Mouse (Mus musculus): ENCODE results near the gene Atf6. TPM values are rescaled to one million over a fixed set of nuclear protein-coding genes. Genes with fewer than 3 reads are reported as not detected.

Atf6 gene
- total and polyA plus RNA-seq, 2 experiments from 2014 or later = 6.1 to 15.7 TPM

GRCm38 (mm10) chr1:170753597-170753996 lies 114.0 kb downstream of the Atf6 start:
- Histone ChIP-seq H3K36me3 (ENCODE audit: insufficient read depth, low read length) (no peaks in the 10 kb centered on the region), H3K4me1 (ENCODE audit: insufficient read depth, low read length) (no peaks in the 10 kb centered on the region), H3K9ac (replicated peaks; ENCODE audit: low read length) (no peak overlapping the region), H3K27ac (no peak overlapping the region), H3K27me3 (ENCODE audit: insufficient read depth, low read length) (no peaks in the 10 kb centered on the region), H3K9me3 (ENCODE audit: low read length) (no peaks in the 10 kb centered on the region), H3K4me2 (ENCODE audit: low read depth, low read length) (no peak overlapping the region), H3K4me3 (ENCODE audit: low read length) (no peak overlapping the region)
- DNase-seq (ENCODE audit: low spot score) = no peak
- no peak for ATAC-seq
- TF ChIP-seq CTCF (IDR thresholded peaks at IDR 0.05; ENCODE audit: low read depth) = no peak
- WGBS = 90% methylated on average over 5 of the region's 5 CpGs

GRCm38 (mm10) chr1:170751797-170752196 lies 115.8 kb downstream of the Atf6 start:
- H3K4me2 ChIP-seq (ENCODE audit: low read depth, low read length) = no peak overlapping the region
- H3K9me3 ChIP-seq (ENCODE audit: low read length) = no peaks in the 10 kb centered on the region
- no peaks in the 10 kb centered on the region for H3K27me3 ChIP-seq (ENCODE audit: insufficient read depth, low read length)
- no peak for TF ChIP-seq CTCF (IDR thresholded peaks at IDR 0.05; ENCODE audit: low read depth)
- no peak for ATAC-seq
- WGBS = 93% methylated on average over 7 of the region's 7 CpGs
- H3K36me3 ChIP-seq (ENCODE audit: insufficient read depth, low read length) = no peaks in the 10 kb centered on the region
- no peak for DNase-seq (ENCODE audit: low spot score)
- H3K27ac ChIP-seq = no peak overlapping the region
- H3K4me1 ChIP-seq (ENCODE audit: insufficient read depth, low read length) = no peaks in the 10 kb centered on the region
- H3K9ac ChIP-seq (replicated peaks; ENCODE audit: low read length) = no peak overlapping the region
- no peak overlapping the region for H3K4me3 ChIP-seq (ENCODE audit: low read length)

- no peak for ATAC-seq
- Histone ChIP-seq H3K9me3 (ENCODE audit: low read length) (no peaks in the 10 kb centered on the region), H3K27ac (no peak overlapping the region), H3K4me1 (ENCODE audit: insufficient read depth, low read length) (no peaks in the 10 kb centered on the region), H3K4me2 (ENCODE audit: low read depth, low read length) (no peak overlapping the region), H3K36me3 (ENCODE audit: insufficient read depth, low read length) (0 out of 2 replicates have a peak, but pooled peaks cover 3% of the 10 kb centered on the region), H3K4me3 (ENCODE audit: low read length) (no peak overlapping the region), H3K27me3 (ENCODE audit: insufficient read depth, low read length) (no peaks in the 10 kb centered on the region), H3K9ac (replicated peaks; ENCODE audit: low read length) (no peak overlapping the region)
- 90% methylated on average over 5 of the region's 5 CpGs for WGBS
- TF ChIP-seq CTCF (IDR thresholded peaks at IDR 0.05; ENCODE audit: low read depth) = no peak
- no peak for DNase-seq (ENCODE audit: low spot score)
Observed at GRCm38 (mm10) chr1:170746523-170746922, 121.0 kb downstream of the Atf6 start.

GRCm38 (mm10) chr1:170741497-170742246 lies 125.9 kb downstream of the Atf6 start:
- ATAC-seq (no peak), DNase-seq (ENCODE audit: low spot score) (no peak)
- H3K9ac ChIP-seq (replicated peaks; ENCODE audit: low read length) = no peak overlapping the region
- H3K27ac ChIP-seq = no peak overlapping the region
- H3K4me1 ChIP-seq (ENCODE audit: insufficient read depth, low read length) = no peaks in the 10 kb centered on the region
- H3K4me2 ChIP-seq (ENCODE audit: low read depth, low read length) = no peak overlapping the region
- WGBS = 69% methylated on average over 5 of the region's 5 CpGs
- no peak overlapping the region for H3K4me3 ChIP-seq (ENCODE audit: low read length)
- no peaks in the 10 kb centered on the region for H3K27me3 ChIP-seq (ENCODE audit: insufficient read depth, low read length)
- no peak for TF ChIP-seq CTCF (IDR thresholded peaks at IDR 0.05; ENCODE audit: low read depth)
- H3K36me3 ChIP-seq (ENCODE audit: insufficient read depth, low read length) = 0 out of 2 replicates have a peak, but pooled peaks cover 3% of the 10 kb centered on the region
- no peaks in the 10 kb centered on the region for H3K9me3 ChIP-seq (ENCODE audit: low read length)

GRCm38 (mm10) chr1:170734866-170735265 lies 132.7 kb downstream of the Atf6 start:
- H3K27me3 ChIP-seq (ENCODE audit: insufficient read depth, low read length) = no peaks in the 10 kb centered on the region
- H3K4me1 ChIP-seq (ENCODE audit: insufficient read depth, low read length) = no peaks in the 10 kb centered on the region
- H3K9me3 ChIP-seq (ENCODE audit: low read length) = no peaks in the 10 kb centered on the region
- no peak overlapping the region for H3K27ac ChIP-seq
- TF ChIP-seq CTCF (IDR thresholded peaks at IDR 0.05; ENCODE audit: low read depth) = no peak
- DNase-seq (ENCODE audit: low spot score) = no peak
- H3K9ac ChIP-seq (replicated peaks; ENCODE audit: low read length) = no peak overlapping the region
- WGBS = 88% methylated on average over 3 of the region's 3 CpGs
- H3K4me2 ChIP-seq (ENCODE audit: low read depth, low read length) = no peak overlapping the region
- ATAC-seq = no peak
- H3K4me3 ChIP-seq (ENCODE audit: low read length) = no peak overlapping the region
- no peaks in the 10 kb centered on the region for H3K36me3 ChIP-seq (ENCODE audit: insufficient read depth, low read length)

- DNase-seq (ENCODE audit: low spot score) (no peak), ATAC-seq (no peak)
- H3K36me3 ChIP-seq (ENCODE audit: insufficient read depth, low read length) = no peaks in the 10 kb centered on the region
- no peaks in the 10 kb centered on the region for H3K27me3 ChIP-seq (ENCODE audit: insufficient read depth, low read length)
- H3K4me1 ChIP-seq (ENCODE audit: insufficient read depth, low read length) = no peaks in the 10 kb centered on the region
- H3K9me3 ChIP-seq (ENCODE audit: low read length) = no peaks in the 10 kb centered on the region
- no peak overlapping the region for H3K4me2 ChIP-seq (ENCODE audit: low read depth, low read length)
- TF ChIP-seq CTCF (IDR thresholded peaks at IDR 0.05; ENCODE audit: low read depth) = no peak
- no peak overlapping the region for H3K4me3 ChIP-seq (ENCODE audit: low read length)
- no peak overlapping the region for H3K9ac ChIP-seq (replicated peaks; ENCODE audit: low read length)
- WGBS = 98% methylated on average over 2 of the region's 2 CpGs
- no peak overlapping the region for H3K27ac ChIP-seq
Observed at GRCm38 (mm10) chr1:170732596-170732890, 135.0 kb downstream of the Atf6 start.

- Histone ChIP-seq H3K27me3 (ENCODE audit: insufficient read depth, low read length) (no peaks in the 10 kb centered on the region), H3K9ac (replicated peaks; ENCODE audit: low read length) (no peak overlapping the region), H3K4me1 (ENCODE audit: insufficient read depth, low read length) (no peaks in the 10 kb centered on the region), H3K4me3 (ENCODE audit: low read length) (no peak overlapping the region), H3K9me3 (ENCODE audit: low read length) (no peaks in the 10 kb centered on the region), H3K4me2 (ENCODE audit: low read depth, low read length) (no peak overlapping the region), H3K27ac (no peak overlapping the region), H3K36me3 (ENCODE audit: insufficient read depth, low read length) (no peaks in the 10 kb centered on the region)
- 88% methylated on average over 11 of the region's 11 CpGs for WGBS
- no peak for ATAC-seq
- DNase-seq (ENCODE audit: low spot score) = no peak
- TF ChIP-seq CTCF (IDR thresholded peaks at IDR 0.05; ENCODE audit: low read depth) = no peak
Observed at GRCm38 (mm10) chr1:170731865-170732595, 135.5 kb downstream of the Atf6 start.
